Mouse (Mus musculus) cerebellum, adult 18-20 months (tissue): ENCODE measurements at regions not wholly inside any gene's neighbourhood (a gene's known extent, or its start where the extent isn't known, plus 50 kb on each side); places are given as distances from the start of the nearest gene placed in this dataset.
A peak's percentile ranks its signal among the peaks of the same experiment; 100 is the strongest.
"Not testable (repeated sequence)": the region's sequence is repeated elsewhere in the genome, so short reads cannot be mapped to it uniquely, and the experiment has no call there.

Source experiments
- DNase-seq, 2 experiments: peaks; one replicate each; pipeline ENCODE4 v3.0.0; 2021

GRCm38 (mm10) chr6:53233777-53234176 lies 53.3 kb upstream of the Creb5 start:
- no peak for DNase-seq

DNA sequence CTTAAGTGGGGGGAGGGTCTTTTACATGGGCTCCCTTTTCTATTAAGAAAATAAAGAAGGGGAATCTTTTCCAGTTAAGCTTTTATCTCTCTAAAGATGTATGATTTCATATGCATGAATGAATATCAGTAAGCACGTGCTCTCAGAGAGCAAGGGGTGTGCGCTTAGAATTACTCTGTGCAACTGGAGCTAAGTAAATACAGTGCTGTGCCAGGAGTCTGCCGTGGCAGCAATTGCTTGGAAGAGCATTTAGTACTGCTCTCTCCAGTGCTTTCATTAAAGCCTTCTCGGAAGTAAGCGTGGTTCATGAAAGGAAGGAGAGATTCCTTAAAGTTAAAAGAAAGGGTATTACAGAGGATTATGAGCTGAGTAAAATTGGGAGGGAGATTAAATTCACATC lies 54.5 kb upstream of the Creb5 start:
- DNase-seq: no peak

- DNase-seq: no peak
Measured at GRCm38 (mm10) chr6:53229350-53229749, 57.7 kb upstream of the Creb5 start.

- DNase-seq: no peak
Measured at GRCm38 (mm10) chr6:53222104-53222503, 65.0 kb upstream of the Creb5 start.

- no peak for DNase-seq
Measured at GRCm38 (mm10) chr6:53221668-53222005, 65.4 kb upstream of the Creb5 start.

DNA sequence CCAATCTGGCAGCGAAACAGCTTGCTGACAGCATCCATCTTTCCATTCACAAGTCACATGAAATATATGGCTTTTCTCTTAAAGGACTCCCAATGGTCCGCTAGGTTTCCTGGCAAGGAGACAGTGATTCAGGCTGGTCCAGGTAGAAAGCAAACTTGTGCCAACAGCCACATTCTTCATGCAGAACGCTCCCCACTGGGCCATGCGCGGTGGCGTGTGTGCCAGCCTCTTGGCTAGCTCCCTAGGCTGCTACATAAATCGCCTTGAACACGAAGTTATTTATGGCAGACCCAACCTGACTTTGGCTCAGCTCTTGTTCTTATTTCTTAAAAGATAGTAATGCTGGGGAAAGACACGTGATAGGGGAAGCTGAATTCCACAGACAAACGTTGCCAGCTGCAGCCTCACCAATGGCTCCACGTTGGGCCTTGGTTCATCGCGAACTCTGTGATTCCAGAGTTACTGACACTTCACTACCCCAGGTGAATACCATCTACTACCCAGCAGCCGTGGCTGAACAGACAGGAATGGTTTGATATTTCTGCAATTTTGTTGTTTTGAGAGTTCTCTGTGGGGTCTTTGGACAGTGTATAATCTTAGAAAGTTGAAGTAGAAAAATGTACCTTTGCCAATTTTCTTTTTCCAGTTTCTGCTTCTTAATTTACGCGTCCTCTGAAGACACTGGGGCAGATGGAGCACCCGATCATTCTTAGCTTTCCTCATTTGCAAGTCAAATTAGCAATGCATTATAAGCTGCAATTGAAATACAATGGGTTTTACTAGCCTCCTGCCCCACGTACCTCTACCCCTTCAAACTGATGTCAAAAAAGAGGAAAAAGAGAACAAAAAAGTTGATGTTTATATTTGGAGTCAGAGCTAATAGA lies 66.0 kb upstream of the Creb5 start:
- peak; percentile 53 to 56 for DNase-seq

- DNase-seq: no peak
Measured at GRCm38 (mm10) chr6:53218871-53219286, 68.2 kb upstream of the Creb5 start.

GRCm38 (mm10) chr6:53217234-53218015 lies 69.6 kb upstream of the Creb5 start:
- peak; percentile 71 to 77 for DNase-seq

- no peak for DNase-seq
Measured at GRCm38 (mm10) chr6:53216715-53217114, 70.4 kb upstream of the Creb5 start.

- no peak for DNase-seq
Measured at GRCm38 (mm10) chr6:53211420-53211819, 75.7 kb upstream of the Creb5 start.

DNA sequence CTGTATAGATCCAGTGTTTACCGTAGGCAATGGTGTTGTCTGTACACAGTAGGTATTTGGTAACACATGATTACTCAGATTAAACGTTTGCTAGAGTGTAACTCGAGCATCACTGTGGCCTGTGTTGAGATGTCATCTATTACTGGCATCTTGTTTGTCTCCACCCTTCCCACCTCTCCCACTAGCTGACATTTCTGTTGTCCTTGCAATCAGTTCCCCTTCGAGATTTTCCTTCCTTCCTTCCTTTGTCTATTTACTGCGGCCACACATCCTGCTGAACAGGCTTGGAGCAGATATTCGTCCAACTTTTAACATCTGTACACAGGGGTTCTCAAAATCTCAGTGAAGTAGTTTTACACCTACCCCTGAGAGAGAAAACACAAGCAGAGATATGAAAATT lies 77.7 kb upstream of the Creb5 start:
- DNase-seq: no peak

DNA sequence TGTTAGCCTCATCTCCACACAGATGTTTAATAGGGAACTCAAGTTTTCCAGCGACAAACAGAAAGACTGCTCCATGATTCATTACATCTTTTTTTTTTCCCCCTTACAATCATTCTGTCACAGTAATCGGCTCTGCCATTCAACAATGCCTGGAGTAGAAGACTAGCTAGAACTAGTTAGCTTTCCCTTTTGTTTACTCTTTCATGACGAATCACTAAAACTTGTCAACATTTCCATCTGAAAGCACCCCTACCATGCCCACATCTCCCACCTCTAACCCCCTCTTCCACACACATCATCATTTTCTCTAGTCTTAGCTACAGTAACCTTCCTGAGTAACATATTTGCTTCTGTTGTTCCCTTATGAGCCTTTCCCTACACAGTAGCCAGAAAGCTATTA lies 78.6 kb upstream of the Creb5 start:
- no peak for DNase-seq

DNA sequence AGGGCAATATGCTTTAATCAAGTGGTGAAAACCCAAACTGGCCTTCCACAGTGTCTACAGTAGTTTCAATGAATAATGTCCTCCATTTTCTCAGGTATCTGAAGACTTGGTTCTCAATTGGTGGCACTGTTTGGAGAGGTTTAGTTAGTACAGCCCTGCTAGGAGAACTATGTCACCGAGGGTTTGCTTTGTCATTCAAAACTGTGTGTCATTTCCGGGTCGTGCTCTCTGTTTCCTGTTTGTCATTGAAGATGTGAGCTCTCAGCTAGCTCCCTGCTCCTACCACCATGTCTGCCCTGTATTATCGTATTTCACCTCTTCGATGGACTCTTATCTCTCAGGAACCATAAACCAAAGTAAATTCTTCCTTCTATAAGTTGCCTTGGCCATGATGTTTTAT lies 79.3 kb upstream of the Creb5 start:
- no peak for DNase-seq

- DNase-seq: no peak
Measured at GRCm38 (mm10) chr6:53207361-53207760, 79.7 kb upstream of the Creb5 start.

DNA sequence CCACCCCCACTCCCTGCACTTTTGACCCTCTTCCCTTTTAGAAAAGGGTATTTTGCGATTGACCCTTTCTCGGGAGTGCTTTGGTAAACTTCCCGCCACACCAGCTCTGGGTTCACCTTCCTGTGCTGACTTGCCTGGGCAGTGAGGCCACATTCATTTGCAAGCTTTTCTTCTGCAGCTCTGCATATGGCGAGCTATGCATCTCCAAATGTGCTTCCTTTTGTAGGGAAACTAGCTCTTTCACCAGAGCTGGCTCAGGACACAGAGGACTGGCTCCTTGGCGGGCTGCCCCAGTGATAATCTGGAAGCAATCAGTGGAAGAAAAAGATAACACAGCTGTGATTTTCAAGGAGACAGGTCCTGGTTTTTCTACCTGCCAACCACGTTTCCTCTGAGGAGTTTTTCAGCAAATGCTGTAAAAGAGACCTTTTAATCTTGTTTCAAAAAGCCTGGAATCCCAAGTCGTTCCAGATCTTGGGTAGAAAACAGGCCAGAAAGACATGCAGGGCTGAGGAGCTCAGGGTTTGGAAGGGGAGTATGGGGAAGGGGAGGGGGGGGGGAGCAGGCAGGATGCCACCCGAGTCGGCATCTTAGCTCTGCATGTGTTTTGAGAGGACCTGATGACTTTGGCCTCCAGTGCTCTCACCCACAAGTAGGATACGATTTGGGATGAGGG lies 85.7 kb upstream of the Creb5 start:
- DNase-seq: peak; percentile 13 to 35

DNA sequence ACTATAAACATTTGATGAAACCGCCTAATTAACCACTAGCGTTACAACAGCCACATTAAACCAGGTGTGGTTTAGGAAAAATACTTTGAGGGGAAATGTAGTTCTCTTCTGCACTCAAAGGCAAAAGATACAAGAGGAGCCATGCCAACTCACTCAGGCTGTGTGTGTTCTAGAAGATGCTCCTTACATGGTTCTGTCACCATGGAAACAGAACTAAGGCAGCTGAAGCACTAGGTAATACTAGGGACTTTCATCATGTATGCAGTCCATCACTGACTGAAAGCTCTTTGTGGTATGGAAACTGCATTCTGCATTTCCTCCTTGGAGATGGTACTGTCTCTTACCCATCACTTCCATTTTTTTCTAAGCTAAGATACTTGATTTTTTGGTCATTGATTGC lies 87.6 kb upstream of the Creb5 start:
- DNase-seq: no peak

DNA sequence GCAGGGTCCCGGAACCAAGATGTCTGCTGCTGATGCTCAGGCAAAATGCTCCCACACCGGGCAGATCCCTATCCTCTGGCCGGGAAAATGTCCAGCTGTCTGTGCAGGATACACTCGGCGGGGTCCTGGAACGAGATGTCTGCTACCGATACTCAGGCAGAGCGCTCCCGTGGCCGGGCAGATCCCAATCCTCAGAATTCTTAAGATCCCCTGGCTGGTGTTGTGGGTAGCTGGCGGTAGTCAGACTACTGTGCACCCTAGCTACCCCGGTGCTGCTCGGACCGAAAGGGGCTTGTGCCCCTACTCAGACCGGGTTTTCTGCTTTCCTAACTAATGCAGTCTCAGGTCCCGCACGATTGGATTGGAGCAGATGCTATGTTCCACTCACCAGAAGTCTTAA lies 104.9 kb upstream of the Creb5 start:
- DNase-seq: not testable (repeated sequence)

DNA sequence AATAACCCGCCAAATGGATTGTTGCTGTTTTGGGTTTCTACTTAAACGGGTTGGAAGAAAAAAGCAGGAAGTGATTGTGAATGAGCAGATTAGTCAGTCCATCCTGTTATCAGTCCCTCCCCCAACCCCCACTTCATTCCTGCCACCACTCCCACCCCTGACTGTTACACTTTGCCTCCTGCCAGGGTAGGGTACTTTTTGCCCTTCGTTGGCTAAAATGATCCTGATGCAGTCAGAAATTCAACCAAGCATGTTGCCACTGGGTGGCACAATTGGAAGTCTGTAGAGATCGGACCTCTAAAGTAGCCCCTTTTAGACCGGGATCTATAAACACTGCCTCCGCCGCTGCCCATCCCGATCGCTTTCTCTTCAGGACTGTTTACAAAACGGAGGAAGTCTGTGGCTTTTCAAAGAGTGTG lies 96.0 kb upstream of the Jazf1 start:
- DNase-seq: peak; percentile 12 to 21

DNA sequence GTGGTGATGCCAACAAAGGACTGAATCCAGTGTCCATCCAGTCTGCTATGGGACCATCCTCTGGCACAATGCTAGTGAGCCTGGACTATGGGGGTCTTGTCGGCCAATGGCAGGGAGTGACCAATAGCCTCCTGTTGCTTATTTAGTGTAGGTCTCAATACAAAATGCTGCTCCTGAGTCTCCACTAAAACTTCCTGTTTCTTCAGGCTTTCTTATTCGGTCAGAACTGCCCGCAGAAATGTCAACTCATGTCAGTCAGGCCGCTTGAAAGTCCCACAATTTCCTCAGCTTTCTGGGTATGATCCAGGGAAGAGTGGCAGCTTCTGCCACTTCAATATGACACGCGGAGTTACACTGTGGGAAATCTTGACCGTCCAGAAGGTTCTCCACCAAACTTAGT lies 94.7 kb upstream of the Jazf1 start:
- DNase-seq: no peak

GRCm38 (mm10) chr6:53161627-53162026 lies 93.2 kb upstream of the Jazf1 start:
- DNase-seq: no peak

GRCm38 (mm10) chr6:53154621-53155020 lies 86.2 kb upstream of the Jazf1 start:
- no peak for DNase-seq

DNA sequence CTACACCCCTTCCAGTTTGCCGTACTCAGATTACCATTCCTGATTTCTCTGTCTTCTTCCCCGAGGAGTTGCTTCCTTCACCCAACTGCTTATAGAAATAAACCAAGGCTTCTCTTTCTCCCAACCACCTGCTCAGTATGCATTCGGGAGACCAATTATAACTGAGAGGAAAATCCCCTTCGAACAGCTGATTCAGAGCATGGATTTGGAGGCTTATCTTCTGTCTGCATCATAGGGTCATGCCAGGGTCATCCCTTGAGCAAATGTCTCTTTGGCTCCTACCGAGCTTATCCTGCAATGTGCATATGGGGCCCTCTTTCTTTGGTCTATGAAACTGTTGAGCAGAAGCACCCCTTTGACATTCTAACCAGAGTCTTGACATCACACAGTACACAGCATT lies 79.0 kb upstream of the Jazf1 start:
- DNase-seq: no peak

DNA sequence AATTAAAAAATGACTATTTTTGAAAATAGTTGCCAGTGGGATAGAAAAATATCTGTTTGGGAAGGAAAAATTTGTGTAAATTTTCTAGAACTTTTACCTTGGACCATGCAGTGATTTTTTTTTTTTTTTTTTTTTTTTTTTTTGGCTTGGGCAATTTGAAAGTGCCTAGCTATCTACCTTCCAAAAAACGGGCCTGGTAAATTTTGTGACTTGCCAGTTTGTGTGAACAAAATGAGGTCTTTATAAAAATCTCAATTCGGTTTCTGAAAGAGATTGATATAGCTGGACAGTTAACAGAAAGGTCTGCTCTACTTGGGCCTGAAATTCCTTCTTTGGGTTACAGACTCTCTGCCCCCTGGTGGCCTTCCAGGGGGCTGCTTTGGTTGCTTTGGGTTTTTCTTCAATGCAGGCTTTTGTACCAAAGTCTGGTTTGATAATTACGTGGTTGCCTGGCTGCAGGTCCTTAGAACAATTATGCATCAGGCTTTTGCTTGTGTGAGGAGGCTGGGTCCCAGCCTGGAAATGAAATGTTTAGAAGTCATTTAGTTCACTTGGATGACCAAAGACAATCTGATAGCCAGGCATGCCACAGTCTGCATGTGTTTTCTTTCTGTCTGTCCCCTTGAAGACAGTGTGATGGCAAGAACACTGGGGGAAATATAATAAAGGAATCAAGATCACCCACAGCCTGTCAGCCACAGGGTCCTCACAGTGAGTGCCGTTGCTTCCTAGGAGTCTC lies 75.6 kb upstream of the Jazf1 start:
- peak; percentile 43 to 55 for DNase-seq
